Mouse (Mus musculus) lung, postnatal 0 days (tissue): ENCODE measurements around the gene Pgm5.

Experiments
- CTCF ChIP-seq: IDR thresholded peaks from 2 replicates; pipeline ENCODE4 v1.5.1; 2016; ENCODE audit warnings: antibody characterized with exemption, mild to moderate bottlenecking
- EP300 ChIP-seq: IDR thresholded peaks from 2 replicates; pipeline ENCODE4 v1.6.1; 2016; ENCODE audit warnings: antibody characterized with exemption, mild to moderate bottlenecking, control low read depth

- TF ChIP-seq CTCF: no peak
- TF ChIP-seq EP300: no peak
These were observed 163.7 kb downstream of the Pgm5 start for GRCm38 (mm10) chr19:24697946-24698345.
